Mouse (Mus musculus) thymus, adult 2 months (tissue): Measurements from ENCODE around the gene Cfap100.

ENCODE experiments used
- CTCF ChIP-seq: fragments of 200-500 bp; IDR thresholded peaks from 2 replicates; pipeline ENCODE4 v1.5.1; 2012; ENCODE audit warnings: mild to moderate bottlenecking, control low read depth, low read length, moderate library complexity, borderline replicate concordance; ENCODE audit not compliant: control insufficient read depth, poor library complexity, insufficient read depth; ENCODE audit errors: extremely low read depth
- POLR2A ChIP-seq: fragments of 200-500 bp; IDR thresholded peaks from 2 replicates; pipeline ENCODE4 v1.6.1; 2012; ENCODE audit warnings: mild to moderate bottlenecking, low read length, control low read depth, moderate library complexity; ENCODE audit not compliant: control insufficient read depth, poor library complexity, insufficient read depth; ENCODE audit errors: extremely low read depth

- TF ChIP-seq CTCF, result no peak
- TF ChIP-seq POLR2A, result no peak
Observed at GRCm38 (mm10) chr6:90393948-90394347, 34.6 kb downstream of the Cfap100 start.
